Mouse (Mus musculus): ENCODE data around the gene Nobox. TPM values are rescaled to one million over a fixed set of nuclear protein-coding genes. Genes with fewer than 3 reads are reported as not detected.

The Nobox gene
- polyA plus RNA-seq, 1 experiment: not detected

GRCm38 (mm10) chr6:43280481-43280880 is 28.9 kb downstream of the Nobox start:
- Histone ChIP-seq H3K9me3 (no peaks in the 10 kb centered on the region), H3K4me3 (replicated peaks) (no peak overlapping the region), H3K27me3 (replicated peaks) (peaks cover 16% of the 10 kb centered on the region), H3K36me3 (replicated peaks; ENCODE audit: low read length) (no peaks in the 10 kb centered on the region), H3K4me1 (no peaks in the 10 kb centered on the region)
- TF ChIP-seq FLI1 (IDR thresholded peaks at IDR 0.05; ENCODE audit: low read length) (no peak), GATA1 (IDR thresholded peaks at IDR 0.05; ENCODE audit: borderline replicate concordance, low read length) (no peak)

GRCm38 (mm10) chr6:43278247-43278646 is 31.1 kb downstream of the Nobox start:
- Histone ChIP-seq H3K4me1 (no peaks in the 10 kb centered on the region), H3K4me3 (replicated peaks) (no peak overlapping the region), H3K9me3 (no peaks in the 10 kb centered on the region), H3K36me3 (replicated peaks; ENCODE audit: low read length) (no peaks in the 10 kb centered on the region), H3K27me3 (replicated peaks) (peaks cover 23% of the 10 kb centered on the region)
- TF ChIP-seq GATA1 (IDR thresholded peaks at IDR 0.05; ENCODE audit: borderline replicate concordance, low read length) (no peak), FLI1 (IDR thresholded peaks at IDR 0.05; ENCODE audit: low read length) (no peak)

- Histone ChIP-seq H3K36me3 (replicated peaks; ENCODE audit: low read length) (no peaks in the 10 kb centered on the region), H3K4me3 (replicated peaks) (no peak overlapping the region), H3K27me3 (replicated peaks) (peaks cover 21% of the 10 kb centered on the region), H3K4me1 (peaks cover 5% of the 10 kb centered on the region; the same call in 1 of the 2 replicates), H3K9me3 (no peaks in the 10 kb centered on the region)
- TF ChIP-seq GATA1 (IDR thresholded peaks at IDR 0.05; ENCODE audit: borderline replicate concordance, low read length) (no peak), FLI1 (IDR thresholded peaks at IDR 0.05; ENCODE audit: low read length) (no peak)
These were observed 35.2 kb downstream of the Nobox start for GRCm38 (mm10) chr6:43274123-43274522.

GRCm38 (mm10) chr6:43272597-43272996 is 36.8 kb downstream of the Nobox start:
- no peak for TF ChIP-seq FLI1 (IDR thresholded peaks at IDR 0.05; ENCODE audit: low read length)
- TF ChIP-seq GATA1 (IDR thresholded peaks at IDR 0.05; ENCODE audit: borderline replicate concordance, low read length): no peak
- peaks cover 21% of the 10 kb centered on the region for H3K27me3 ChIP-seq (replicated peaks)
- H3K4me3 ChIP-seq (replicated peaks): no peak overlapping the region
- H3K9me3 ChIP-seq: no peaks in the 10 kb centered on the region
- no peaks in the 10 kb centered on the region for H3K36me3 ChIP-seq (replicated peaks; ENCODE audit: low read length)
- H3K4me1 ChIP-seq: peaks cover 5% of the 10 kb centered on the region; the same call in 1 of the 2 replicates

DNA sequence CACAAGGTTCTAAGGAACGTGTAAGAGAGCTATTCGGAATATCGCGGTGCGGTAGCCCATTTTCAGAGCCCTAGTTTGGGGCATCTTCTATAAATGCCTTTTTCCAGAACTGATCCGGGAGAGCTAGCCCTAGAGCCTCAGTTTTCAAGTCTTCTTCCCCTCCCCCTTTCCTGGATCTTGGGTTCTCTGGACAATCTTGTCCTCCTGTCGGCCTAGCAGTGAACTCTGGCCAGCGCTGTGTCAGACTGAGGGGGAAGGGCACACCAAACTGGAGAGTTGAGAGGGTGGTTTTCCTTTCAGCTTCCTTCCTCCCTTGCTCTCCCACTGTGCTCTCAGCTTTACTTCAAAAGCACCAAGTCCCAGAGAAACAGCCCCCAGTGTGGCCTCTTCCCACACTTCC is 43.0 kb downstream of the Nobox start:
- peaks cover 27% of the 10 kb centered on the region for H3K4me1 ChIP-seq
- H3K9me3 ChIP-seq: no peaks in the 10 kb centered on the region
- peak overlapping the region; percentile 88 for H3K4me3 ChIP-seq (replicated peaks)
- H3K36me3 ChIP-seq (replicated peaks; ENCODE audit: low read length): no peaks in the 10 kb centered on the region
- peaks cover 30% of the 10 kb centered on the region for H3K27me3 ChIP-seq (replicated peaks)
- TF ChIP-seq GATA1 (IDR thresholded peaks at IDR 0.05; ENCODE audit: borderline replicate concordance, low read length): no peak
- TF ChIP-seq FLI1 (IDR thresholded peaks at IDR 0.05; ENCODE audit: low read length): no peak

DNA sequence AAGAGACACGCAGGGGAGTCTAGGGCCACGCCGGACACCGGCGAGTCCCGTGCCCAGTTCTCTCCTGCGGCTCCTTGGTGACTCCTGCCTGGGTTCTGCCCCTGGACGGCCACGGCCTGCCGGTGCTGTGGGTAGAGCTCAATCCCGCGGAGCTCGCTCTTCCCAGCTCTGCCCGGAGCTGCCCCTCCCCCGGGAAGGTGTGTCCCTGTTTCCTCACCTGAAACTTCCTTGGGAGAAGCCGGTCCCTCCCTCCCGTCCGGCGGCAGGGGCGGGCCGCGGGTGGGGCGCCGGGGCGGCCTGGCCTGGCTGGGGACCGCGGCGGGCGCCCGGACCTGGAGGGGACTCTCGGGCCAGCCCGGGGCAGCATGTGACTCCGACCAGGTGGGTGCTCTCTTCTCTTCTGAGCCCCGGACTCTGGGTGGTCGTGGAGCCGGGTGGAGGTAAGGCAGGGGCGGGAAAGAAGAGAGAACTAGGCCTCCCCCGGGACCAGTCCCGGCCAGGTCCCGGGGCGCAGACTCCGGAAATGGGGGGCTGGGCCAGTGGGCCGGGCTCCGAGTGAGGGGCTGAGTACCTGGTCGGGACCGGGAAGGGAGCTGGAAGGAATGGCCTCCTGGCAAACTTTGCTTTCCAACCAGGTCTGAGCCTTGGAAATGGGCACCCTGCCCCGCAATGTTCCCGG is 43.9 kb downstream of the Nobox start, which contains the start of gene Arhgef5:
Arhgef5 (plus strand) TSS at position 220 of the 679 bp plus-strand sequence.
- no peaks in the 10 kb centered on the region for H3K9me3 ChIP-seq
- TF ChIP-seq GATA1 (IDR thresholded peaks at IDR 0.05; ENCODE audit: borderline replicate concordance, low read length) (no peak), FLI1 (IDR thresholded peaks at IDR 0.05; ENCODE audit: low read length) (no peak)
- H3K27me3 ChIP-seq (replicated peaks): peaks cover 30% of the 10 kb centered on the region
- peak within 1 kb of the TSS; percentile 88 for H3K4me3 ChIP-seq (replicated peaks)
- H3K36me3 ChIP-seq (replicated peaks; ENCODE audit: low read length): no peaks in the 10 kb centered on the region
- H3K4me1 ChIP-seq: peaks cover 33% of the 10 kb centered on the region

DNA sequence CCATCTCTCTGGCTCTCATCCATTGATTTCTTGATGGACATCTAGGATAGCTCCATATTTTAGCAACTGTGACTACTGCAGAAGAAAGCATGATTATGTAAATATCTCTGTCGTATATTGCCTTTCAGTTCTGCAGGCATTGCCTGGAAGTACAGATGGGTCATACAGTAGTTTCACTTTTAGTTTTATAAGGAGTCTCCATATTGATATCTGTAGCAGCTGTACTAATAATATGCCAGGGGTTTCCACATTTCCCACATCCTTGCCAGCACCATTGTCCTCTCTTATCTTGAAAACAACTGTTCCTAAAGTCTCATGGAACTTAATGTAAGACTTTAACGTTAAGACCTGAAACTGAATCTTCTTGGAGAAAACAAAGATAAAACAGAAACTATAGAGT is 48.6 kb downstream of the Nobox start:
- Histone ChIP-seq H3K9me3 (no peaks in the 10 kb centered on the region), H3K4me3 (replicated peaks) (peak overlapping the region; percentile 69), H3K27me3 (replicated peaks) (peaks cover 18% of the 10 kb centered on the region), H3K36me3 (replicated peaks; ENCODE audit: low read length) (no peaks in the 10 kb centered on the region), H3K4me1 (peaks cover 29% of the 10 kb centered on the region)
- TF ChIP-seq GATA1 (IDR thresholded peaks at IDR 0.05; ENCODE audit: borderline replicate concordance, low read length): no peak
- TF ChIP-seq FLI1 (IDR thresholded peaks at IDR 0.05; ENCODE audit: low read length): no peak

GRCm38 (mm10) chr6:43254193-43254926 is 55.0 kb downstream of the Nobox start:
- Histone ChIP-seq H3K4me3 (replicated peaks) (no peak overlapping the region), H3K4me1 (peaks cover 8% of the 10 kb centered on the region; the same call in 1 of the 2 replicates), H3K36me3 (replicated peaks; ENCODE audit: low read length) (no peaks in the 10 kb centered on the region), H3K27me3 (replicated peaks) (peaks cover 10% of the 10 kb centered on the region), H3K9me3 (no peaks in the 10 kb centered on the region)
- TF ChIP-seq FLI1 (IDR thresholded peaks at IDR 0.05; ENCODE audit: low read length): no peak
- no peak for TF ChIP-seq GATA1 (IDR thresholded peaks at IDR 0.05; ENCODE audit: borderline replicate concordance, low read length)

Other genes starting within 250 kb of the Nobox start
- gene Olfr441, start 203.2 kb downstream of the Nobox start, polyA plus RNA-seq (2012; ENCODE audit: insufficient read depth, low replicate concordance): not detected in 2 replicates
- 0.40 TPM in 1 of 2 replicates, not detected in the other for gene Olfr237-ps1, start 163.0 kb downstream of the Nobox start, polyA plus RNA-seq (2012; ENCODE audit: insufficient read depth, low replicate concordance)
- gene Olfr437, start 146.3 kb downstream of the Nobox start, polyA plus RNA-seq (2012; ENCODE audit: insufficient read depth, low replicate concordance): not detected in 2 replicates
- gene Olfr13, start 137.4 kb downstream of the Nobox start, polyA plus RNA-seq (2012; ENCODE audit: insufficient read depth, low replicate concordance): not detected in 2 replicates
- gene Olfr435, start 112.4 kb downstream of the Nobox start, polyA plus RNA-seq (2012; ENCODE audit: insufficient read depth, low replicate concordance): not detected in 2 replicates
- not detected in 2 replicates for gene Olfr434, start 96.5 kb downstream of the Nobox start, polyA plus RNA-seq (2012; ENCODE audit: insufficient read depth, low replicate concordance)
- gene Olfr47, start 78.0 kb downstream of the Nobox start, polyA plus RNA-seq (2012; ENCODE audit: insufficient read depth, low replicate concordance): not detected in 2 replicates
- 0.44 TPM in 1 of 2 replicates, not detected in the other for gene Arhgef5, start 44.0 kb downstream of the Nobox start, polyA plus RNA-seq (2012; ENCODE audit: insufficient read depth, low replicate concordance)